Mouse (Mus musculus): ENCODE measurements around the gene 4922502D21Rik.

DNA sequence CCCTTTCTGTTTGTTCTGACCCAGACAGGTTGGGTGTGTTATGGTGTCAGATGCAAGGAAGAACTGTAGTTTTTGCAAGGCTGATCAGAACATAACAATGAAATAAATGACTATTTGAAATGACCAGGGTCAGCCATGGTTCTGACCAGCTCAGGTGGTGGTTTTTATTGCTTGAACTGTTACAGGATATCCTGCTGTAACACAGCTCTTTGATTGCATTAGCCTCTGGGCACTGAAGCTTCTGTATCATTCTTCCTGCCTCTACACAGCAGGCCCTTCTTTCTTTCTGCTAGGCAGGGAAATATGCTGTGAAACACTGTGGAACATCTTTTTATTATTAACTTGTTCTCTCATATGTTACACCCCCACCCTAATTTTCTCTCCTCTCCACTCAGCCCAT, 24.8 kb upstream of the 4922502D21Rik start:
- TF ChIP-seq HCFC1 (IDR thresholded peaks at IDR 0.05; ENCODE audit: borderline replicate concordance, insufficient read depth, low read length), result no peak
- no peak for TF ChIP-seq ZC3H11A (IDR thresholded peaks at IDR 0.05; ENCODE audit: borderline replicate concordance, low read depth, low read length)

Measured in ES-E14 (cell line).